Mouse (Mus musculus): Measurements from ENCODE around the gene Trak1.

Trak1 gene

GRCm38 (mm10) chr9:121293187-121293586 lies 4.1 kb upstream of the Trak1 start:
- no peak for DNase-seq (ENCODE audit: low read depth, low spot score)

DNA sequence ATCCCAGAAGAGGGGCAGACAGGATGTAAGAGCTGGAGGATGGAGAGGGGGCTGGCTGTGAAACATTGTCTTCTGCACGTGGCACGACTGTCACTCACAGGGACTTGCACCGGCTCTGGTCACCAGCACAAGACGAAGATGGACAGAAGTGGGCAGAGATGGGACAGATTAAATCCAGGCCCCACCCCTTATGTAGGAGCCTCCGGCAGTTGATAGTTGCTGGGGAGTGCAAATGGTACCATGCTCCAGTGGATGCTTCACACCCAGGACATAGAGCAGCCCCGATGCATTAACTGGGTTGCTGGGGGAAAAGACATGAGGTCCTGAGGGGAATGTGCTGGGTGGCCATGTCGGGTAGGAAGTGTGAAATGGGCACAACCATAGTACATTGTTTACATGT lies 2.1 kb upstream of the Trak1 start:
- no peak for DNase-seq (ENCODE audit: low read depth, low spot score)

DNA sequence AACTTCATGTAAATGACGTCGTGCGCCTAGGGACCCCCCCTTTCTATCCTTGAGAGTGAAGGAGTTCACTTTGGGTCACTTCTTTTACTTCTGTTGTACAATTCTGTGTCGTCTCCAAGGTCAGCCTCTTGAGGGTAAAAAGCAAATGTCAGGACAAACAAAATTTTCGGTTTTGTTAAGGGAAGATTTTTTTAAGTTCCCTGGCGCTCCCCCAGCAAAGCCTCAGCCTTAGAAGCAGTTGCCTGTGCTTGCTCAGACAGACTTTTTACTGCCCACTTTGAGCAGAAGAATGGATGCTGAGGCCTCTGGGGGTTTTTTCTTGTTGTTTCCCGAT lies 730 bp downstream of the Trak1 start:
- no peak for DNase-seq (ENCODE audit: low read depth, low spot score)

- DNase-seq (ENCODE audit: low read depth, low spot score): no peak
Observed at GRCm38 (mm10) chr9:121298411-121299091, 1.2 kb downstream of the Trak1 start.

- no peak for DNase-seq (ENCODE audit: low read depth, low spot score)
Observed at GRCm38 (mm10) chr9:121299223-121299755, 2.0 kb downstream of the Trak1 start.

DNA sequence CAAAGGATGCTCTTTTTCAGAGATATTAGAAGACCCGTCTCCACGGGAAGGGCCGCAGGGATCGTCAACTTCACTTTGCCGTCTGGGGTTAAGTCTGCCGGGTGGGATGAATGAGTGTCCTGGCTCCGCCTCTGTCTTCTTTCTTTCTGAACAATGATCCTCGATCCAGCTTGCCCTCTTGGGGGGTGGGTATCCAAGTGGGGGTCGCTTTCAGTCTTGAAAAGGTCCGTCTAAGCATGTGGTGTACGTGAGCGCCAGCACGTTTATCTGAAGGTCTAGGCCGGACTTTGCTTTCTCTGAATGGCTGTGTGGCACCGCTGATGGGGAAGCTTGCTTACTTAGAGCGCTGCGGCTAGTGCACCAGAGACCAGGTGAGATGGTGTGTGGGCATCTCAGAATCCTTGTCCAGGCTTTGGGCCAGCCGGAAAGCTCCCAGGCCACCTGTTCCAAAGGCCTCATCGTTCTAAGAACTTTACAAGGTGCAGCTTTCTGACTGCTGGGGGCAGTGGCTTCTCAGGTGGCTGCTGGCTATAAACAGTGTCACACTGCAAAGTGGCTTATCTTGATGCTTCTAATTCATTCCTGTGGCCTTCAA lies 2.8 kb downstream of the Trak1 start:
- no peak for DNase-seq (ENCODE audit: low read depth, low spot score)

GRCm38 (mm10) chr9:121301041-121301920 lies 4.0 kb downstream of the Trak1 start:
- no peak for DNase-seq (ENCODE audit: low read depth, low spot score)

DNA sequence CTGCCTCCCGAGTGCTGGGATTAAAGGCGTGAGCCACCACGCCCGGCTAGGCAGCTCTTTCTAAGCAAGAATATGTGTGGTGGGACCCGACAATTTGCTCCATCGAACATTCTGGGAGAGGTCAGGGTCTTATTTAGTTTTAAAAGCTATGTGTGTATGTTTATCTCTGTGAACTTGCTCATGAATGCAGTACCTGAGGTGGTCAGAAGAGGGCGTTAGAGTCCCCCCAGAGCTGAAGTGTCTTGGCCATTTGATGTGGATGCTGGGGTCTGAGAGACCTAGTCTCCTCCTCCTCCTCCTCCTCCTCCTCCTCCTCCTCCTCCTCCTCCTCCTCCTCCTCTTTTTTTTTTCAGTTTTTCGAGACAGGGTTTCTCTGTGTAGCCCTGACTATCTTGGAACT lies 5.2 kb downstream of the Trak1 start:
- no peak for DNase-seq (ENCODE audit: low read depth, low spot score)

- no peak for DNase-seq (ENCODE audit: low read depth, low spot score)
Observed at GRCm38 (mm10) chr9:121303086-121303485, 5.8 kb downstream of the Trak1 start.

DNA sequence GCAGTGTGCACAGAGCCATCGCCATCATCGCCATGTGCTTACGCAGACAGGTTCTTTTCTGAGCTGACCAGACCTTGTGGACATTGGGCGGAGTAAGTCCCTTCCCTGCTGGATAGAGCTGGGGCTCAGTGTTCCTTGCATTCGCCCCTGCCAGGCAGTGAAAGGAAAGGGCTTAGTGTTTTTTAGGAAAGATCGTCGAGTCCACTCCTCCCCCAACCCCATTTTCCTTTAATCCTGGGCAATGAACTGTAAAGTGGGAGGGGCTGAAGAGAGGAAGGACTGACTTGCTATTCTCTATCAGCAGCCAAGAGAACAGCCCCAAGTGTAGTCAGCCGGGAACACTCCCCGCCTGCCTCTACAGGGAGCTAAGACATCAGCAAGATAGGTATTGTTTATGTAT lies 6.4 kb downstream of the Trak1 start:
- no peak for DNase-seq (ENCODE audit: low read depth, low spot score)

DNA sequence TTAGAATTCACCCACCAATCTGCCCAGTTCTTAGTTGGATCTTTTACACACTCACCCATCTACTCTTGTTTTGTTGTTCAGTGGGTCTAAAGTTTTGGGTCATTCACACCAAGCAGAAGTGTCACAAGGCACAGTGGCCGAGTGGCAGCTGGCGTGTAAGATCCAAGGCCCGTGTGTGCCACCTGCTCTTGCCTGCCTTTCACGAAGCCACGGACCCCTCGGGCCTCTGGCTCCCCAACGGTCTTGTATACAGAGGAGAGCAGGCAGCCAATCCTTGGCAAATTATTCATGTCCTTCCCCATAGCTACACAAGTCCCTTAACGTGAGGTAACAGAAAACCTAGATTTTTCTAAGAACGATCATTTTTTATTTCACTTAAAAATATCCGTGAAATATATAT lies 7.2 kb downstream of the Trak1 start:
- no peak for DNase-seq (ENCODE audit: low read depth, low spot score)

DNA sequence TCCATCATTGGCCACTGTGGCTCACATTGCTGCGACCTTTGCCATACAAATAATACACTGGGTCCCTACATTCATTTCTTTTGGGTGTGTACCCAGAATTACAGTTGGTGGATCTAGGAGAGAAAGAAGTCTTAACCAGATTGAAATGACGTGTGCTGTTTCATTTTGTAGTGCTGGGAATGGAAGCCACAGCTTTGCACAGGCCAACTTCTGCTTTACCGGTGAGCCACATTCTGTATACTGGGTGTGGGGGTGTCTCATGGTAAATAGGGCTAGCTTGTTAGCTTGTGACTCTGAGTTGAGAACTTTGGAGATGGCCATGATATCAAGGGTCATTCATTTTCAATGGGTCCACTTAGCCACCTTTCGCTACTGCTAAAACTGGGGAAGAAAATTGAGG lies 8.2 kb downstream of the Trak1 start:
- DNase-seq (ENCODE audit: low read depth, low spot score): no peak

- DNase-seq (ENCODE audit: low read depth, low spot score): no peak
Observed at GRCm38 (mm10) chr9:121309287-121309686, 12.0 kb downstream of the Trak1 start.

- no peak for DNase-seq (ENCODE audit: low read depth, low spot score)
Observed at GRCm38 (mm10) chr9:121310501-121310900, 13.2 kb downstream of the Trak1 start.

DNA sequence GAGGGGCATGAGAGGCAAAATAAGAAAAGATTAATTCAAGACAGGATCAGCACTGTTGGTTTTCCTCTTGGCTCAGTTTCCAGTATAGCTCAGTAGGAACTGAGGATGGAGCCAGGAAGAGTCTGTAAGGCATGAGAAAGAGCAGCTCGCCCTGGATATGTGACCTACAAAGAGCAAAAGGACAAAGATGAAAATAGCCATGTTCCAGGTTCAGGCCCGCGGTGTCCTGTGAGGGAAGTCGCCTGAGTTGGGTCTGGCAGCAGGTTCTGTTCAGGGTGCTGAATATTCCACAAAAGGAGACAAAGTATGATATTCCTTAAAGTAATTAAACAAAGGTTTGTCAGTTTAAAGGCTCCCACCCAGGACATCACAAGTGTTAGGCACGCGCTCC lies 14.5 kb downstream of the Trak1 start:
- DNase-seq (ENCODE audit: low read depth, low spot score): no peak

DNA sequence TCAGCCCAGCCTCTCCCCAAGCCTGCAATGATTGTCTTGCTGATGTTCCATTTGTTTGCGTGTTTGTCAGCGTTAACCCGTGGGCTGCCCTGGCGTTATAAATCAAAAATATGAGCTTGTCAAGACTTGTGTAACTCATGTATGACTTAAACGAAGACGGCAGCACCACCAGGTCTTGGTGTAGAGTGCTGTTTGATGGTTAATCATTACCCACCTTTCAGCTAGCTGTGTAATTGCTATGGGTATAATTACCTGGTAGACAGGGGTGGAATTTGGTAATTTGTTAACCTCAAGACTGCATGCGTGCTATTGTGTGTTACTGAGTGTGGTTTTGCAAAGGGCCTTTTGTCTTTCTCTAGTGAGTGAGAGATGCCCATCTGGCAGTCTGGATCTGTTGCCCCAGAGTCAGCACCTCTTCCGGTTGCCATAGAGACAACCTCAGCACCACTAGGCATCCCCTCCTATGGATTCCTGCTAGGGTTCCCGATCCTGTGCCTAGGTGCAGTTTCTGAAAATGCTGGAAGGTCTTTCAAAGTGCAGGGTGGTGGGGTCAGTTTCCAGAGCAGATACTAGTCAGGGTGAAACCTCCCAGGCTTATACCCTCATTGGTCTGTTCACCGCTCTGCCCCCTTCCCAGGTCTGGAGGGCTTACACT lies 15.1 kb downstream of the Trak1 start:
- DNase-seq (ENCODE audit: low read depth, low spot score): no peak

DNA sequence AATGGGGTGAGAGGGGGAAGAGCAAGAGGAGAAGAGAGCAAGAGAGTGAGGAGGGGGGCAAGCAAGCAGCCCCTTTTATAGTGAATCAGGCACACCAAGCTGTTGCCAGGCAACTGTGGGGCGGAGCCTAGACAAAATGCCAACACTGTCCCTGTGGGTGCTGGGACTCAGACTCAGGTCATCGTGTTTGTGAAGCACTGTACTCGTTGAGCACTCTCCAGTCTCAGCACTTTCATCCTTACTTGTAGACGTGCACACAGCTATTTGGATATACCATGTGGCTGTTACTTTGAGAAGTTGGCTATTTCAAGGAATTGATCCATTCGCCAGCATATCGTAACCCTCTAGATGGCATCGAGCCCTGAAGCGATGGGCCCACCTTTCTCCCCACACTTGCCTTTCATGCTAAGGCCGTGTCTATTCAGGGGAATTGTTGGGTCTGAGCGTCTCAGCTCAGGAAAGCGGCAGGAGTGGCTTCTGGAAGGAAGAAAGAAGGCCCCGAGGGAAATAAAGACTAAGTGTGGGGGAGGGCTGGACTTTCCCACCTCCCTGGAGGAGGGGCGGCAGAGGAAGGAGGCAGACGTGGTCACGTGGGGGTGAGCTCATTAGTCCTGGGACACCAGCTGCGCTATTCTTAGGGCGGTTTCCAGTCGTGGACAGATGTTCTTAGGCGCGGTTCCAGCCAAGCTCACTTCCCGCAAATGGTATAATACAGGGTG lies 16.5 kb downstream of the Trak1 start:
- DNase-seq (ENCODE audit: low read depth, low spot score): no peak

DNA sequence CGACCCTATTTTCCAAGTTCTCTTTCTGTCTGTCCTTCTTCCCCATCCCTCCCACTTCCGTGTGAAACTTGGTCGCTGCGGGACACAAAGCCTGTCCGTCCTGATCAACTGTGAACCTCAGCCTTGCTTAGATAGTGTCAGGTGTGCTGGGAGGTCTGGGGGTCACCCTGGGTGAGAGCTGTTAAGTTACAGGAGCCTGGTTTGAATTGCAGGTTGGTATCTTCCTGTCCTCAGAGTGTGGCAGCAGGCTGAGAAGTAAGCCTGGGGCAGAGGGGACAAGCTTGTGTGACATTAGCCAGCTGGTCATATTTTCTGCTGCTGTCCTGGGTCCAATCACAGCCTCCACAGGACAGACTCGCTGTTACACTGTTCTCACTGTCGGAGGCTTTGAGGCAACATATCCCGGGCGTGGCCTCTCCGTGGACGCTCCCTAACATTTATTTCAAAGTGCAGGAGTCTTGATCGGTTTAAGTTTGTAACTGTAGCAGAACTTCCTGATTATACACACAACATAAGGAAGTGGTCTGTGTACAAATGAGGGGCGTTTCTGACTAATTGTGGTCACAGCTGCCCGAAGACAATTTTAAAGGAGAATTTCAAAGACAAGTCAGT lies 17.3 kb downstream of the Trak1 start:
- no peak for DNase-seq (ENCODE audit: low read depth, low spot score)

DNA sequence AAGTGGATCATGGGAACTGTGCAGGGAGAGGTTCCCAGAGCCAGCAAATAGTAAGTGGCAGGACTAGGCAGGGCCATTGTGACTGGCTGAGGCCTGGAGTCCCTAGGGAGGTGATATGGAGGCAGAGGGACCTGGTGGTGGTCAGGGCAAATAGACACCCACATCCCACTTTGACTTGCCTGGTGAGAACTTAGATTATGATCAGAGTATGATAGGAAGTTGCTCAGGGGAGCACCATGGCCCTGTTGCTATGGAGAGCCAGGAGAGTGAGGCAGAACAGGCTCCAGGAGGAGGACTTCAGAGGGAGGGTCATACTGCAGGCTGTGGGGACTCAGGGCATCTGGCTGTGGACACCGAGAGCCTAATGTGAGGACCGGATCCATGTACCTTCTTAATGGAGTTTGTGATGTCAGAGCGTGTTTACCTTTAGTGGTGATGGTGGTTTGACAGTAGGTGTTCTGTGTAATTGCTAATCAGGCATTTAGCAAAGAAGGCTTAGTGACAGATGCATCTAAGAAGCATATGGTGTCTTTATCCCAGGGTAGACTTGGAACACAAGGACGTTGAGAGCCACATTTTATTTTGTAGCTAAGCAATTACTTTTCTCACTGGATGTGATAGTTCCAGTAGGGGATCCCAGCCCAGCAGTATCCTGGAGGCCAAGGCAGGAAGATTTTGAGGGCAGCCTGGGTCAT lies 18.7 kb downstream of the Trak1 start:
- DNase-seq (ENCODE audit: low read depth, low spot score): no peak

DNA sequence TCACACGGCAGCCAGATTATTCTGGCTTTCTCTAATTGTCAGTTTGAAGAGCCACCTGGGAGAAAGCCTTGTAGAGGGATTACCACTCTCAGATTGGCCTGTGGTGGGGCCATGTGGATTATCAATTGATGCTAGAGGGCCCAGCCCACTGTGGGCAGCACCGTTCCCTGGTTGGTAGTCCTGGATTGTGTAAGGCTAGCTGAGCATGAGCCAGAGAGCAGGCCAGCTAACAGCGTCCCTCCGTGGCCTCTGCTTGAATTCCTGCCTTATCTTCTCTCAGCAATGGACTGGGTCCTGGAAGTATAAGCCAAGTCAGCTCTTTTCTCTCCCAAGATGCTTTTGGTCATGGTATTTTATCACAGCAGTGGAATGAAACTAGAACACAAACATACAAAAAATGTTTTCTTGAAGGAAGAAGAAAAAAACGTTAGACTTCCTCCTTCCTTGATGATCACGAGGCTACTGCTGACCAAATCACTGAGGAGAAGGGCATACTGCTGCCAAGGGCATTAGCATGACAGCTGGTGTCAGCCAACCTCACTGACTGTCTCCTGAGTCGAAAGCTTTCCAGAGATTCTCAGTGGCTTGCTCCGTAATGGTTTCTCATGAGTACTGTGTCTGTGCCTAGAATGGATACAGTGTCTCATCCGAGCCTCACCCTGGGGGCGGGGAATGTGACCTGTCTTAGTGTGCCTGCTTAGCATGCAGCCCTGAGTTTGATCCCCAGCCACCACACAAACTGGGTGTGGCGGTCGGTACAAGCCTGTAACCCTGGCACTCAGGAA lies 19.5 kb downstream of the Trak1 start:
- no peak for DNase-seq (ENCODE audit: low read depth, low spot score)

All from telencephalon, adult 2 months (tissue).